In genomic region chr8:3179930-3180329, GRCm38 (mm10) we compare ENCODE assay signal across 11 mouse cellular contexts.
DNase-seq lines count a peak whose midpoint lies in the region; TF ChIP-seq lines count a peak whose summit lies in the region.
"Had no signal": no experiment of that assay in that cellular context is flagged by ENCODE, and none has a peak within 500 bp of the region (broad histone marks: within the 10 kb centered on the region; RNA-seq: fewer than 3 reads in every experiment).

No protein-coding gene starts in this region.

- H3K27ac ChIP-seq in layer of hippocampus, adult 2 months: no peak overlapping the region
- H3K27ac ChIP-seq: limb, embryonic 13.5 days had no signal

- intact Hi-C loops in heart, postnatal 36 days (cut with DNase I): loop anchor here (1.0 to 5.0 kb wide), 2 partner anchors 37 to 150 kb away; no protein-coding TSS in a partner anchor

- peak; percentile 80 for TF ChIP-seq CTCF in layer of hippocampus, adult 2 months (conservative IDR thresholded peaks at IDR 0.05)

- no peak overlapping the region for H3K4me3 ChIP-seq in layer of hippocampus, adult 2 months
- H3K4me3 ChIP-seq: limb, embryonic 13.5 days had no signal

- peak; percentile 19 to 52 for DNase-seq in cerebellum, postnatal 10 days
- DNase-seq in cerebellum, postnatal 4 days (ENCODE audit: low spot score in 2 of 2): no peak
- DNase-seq in layer of hippocampus, adult 2 months (ENCODE audit: low spot score in 2 of 2): peak in 1 of 2 experiments; percentile 17
- no peak for DNase-seq in layer of hippocampus, adult 11-12 months (ENCODE audit: low spot score)
- DNase-seq in MN1 (ENCODE audit: low spot score): peak; percentile 59
- DNase-seq in lung, postnatal 36 days: peak; percentile 52
- DNase-seq in kidney, adult 18-20 months: no peak
- no peak for DNase-seq in heart, postnatal 36 days
- DNase-seq: adrenal gland, postnatal 10 days; gastrocnemius, postnatal 36 days had no signal

Comparison
In these comparisons a context has a peak if more than half of its experiments do, and no peak if none do; other contexts are left out.
1. DNase-seq: peak in cerebellum, postnatal 10 days (2 of 2), MN1 (single experiment) and lung, postnatal 36 days (single experiment); none in cerebellum, postnatal 4 days (0 of 2), layer of hippocampus, adult 11-12 months (single experiment), kidney, adult 18-20 months (single experiment) and heart, postnatal 36 days (0 of 2).